Mouse (Mus musculus) forebrain, embryonic 16.5 days (tissue): Measurements from ENCODE around the gene Tomm6. TPM values are rescaled to one million over a fixed set of nuclear protein-coding genes. Genes with fewer than 3 reads are reported as not detected.
"Not testable (repeated sequence)": the region's sequence is repeated elsewhere in the genome, so short reads cannot be mapped to it uniquely, and the experiment has no call there.

Source experiments
- ATAC-seq: fragments of 200-750 bp; cut with Nextera tagmentation; 2 replicates; pipeline ENCODE4 v1.8.0; 2017; ENCODE audit warnings: mild to moderate bottlenecking, moderate library complexity
- H3K27ac ChIP-seq: fragments of 300-500 bp; sonication (generic); 2 replicates; pipeline ENCODE4 v1.5.1; 2014; ENCODE audit warnings: low read length, control low read depth
- H3K27me3 ChIP-seq: fragments of 300-500 bp; sonication (generic); replicated peaks from 2 replicates; pipeline ENCODE4 v1.6.1; 2014; ENCODE audit warnings: low read length; ENCODE audit not compliant: control insufficient read depth, insufficient read depth
- H3K36me3 ChIP-seq: fragments of 300-500 bp; sonication (generic); 2 replicates; pipeline ENCODE4 v1.6.1; 2014; ENCODE audit not compliant: control insufficient read depth, insufficient read depth
- H3K4me1 ChIP-seq: fragments of 300-500 bp; sonication (generic); replicated peaks from 2 replicates; pipeline ENCODE4 v1.6.1; 2014; ENCODE audit warnings: low read length; ENCODE audit not compliant: control insufficient read depth, insufficient read depth
- H3K4me2 ChIP-seq: fragments of 300-500 bp; sonication (generic); 2 replicates; pipeline ENCODE4 v1.6.1; 2014; ENCODE audit warnings: mild to moderate bottlenecking, low read length, control low read depth
- H3K4me3 ChIP-seq: fragments of 300-500 bp; sonication (generic); replicated peaks from 2 replicates; pipeline ENCODE4 v1.5.1; 2014; ENCODE audit warnings: mild to moderate bottlenecking, low read length, control low read depth
- H3K9ac ChIP-seq: fragments of 300-500 bp; sonication (generic); replicated peaks from 2 replicates; pipeline ENCODE4 v1.6.1; 2014; ENCODE audit warnings: low read depth, low read length, control low read depth
- H3K9me3 ChIP-seq: fragments of 300-500 bp; sonication (generic); 2 replicates; pipeline ENCODE4 v1.6.1; 2016; ENCODE audit warnings: low read length; ENCODE audit not compliant: control insufficient read depth
- WGBS: fragments of 180-500 bp; shearing (Covaris S2); extraction: QIAGEN DNeasy Blood & Tissue Kit; methylation state at CpG from one replicate; pipeline ENCODE4 v1.1.7; 2014; 5-methylcytosine and 5-hydroxymethylcytosine counted together
- polyA plus RNA-seq: library from polyadenylated mRNA; unstranded; fragments of >200 nt; fragmentation: Nextera tagmentation; extraction: Ambion mirVana; gene quantifications from 2 replicates; pipeline ENCODE4 v1.2.1, GENCODE M21; 2015

The Tomm6 gene
- polyA plus RNA-seq, 1 experiment from 2014 or later, result 228 TPM

GRCm38 (mm10) chr17:47669166-47669565 is 19.0 kb downstream of the Tomm6 start:
- 33% methylated on average over 4 of the region's 4 CpGs for WGBS
- no peak overlapping the region for H3K27ac ChIP-seq

DNA sequence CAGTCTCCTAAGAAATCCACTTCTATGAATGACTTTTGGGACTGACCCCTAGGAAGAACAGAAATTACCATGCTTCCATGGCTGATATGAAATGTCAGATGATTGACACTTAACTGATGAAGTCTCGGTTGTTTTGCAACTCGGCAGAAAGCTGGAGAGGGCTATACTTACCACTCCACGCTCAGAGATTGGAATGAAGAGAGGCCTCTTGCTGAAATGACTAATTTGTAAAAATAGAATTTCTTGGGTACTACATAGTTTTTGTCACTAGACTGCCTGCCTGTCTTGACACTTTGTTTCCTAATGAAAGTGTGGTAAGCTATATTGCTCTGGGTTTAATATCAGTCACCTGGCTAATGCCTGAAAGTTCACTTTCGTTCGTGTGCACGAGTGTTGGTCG is 23.7 kb downstream of the Tomm6 start:
- 88% methylated on average over 7 of the region's 7 CpGs for WGBS
- Histone ChIP-seq H3K4me3 (no peak overlapping the region), H3K4me2 (no peak overlapping the region), H3K36me3 (no peaks in the 10 kb centered on the region), H3K27me3 (no peaks in the 10 kb centered on the region), H3K9ac (no peak overlapping the region), H3K27ac (no peak overlapping the region), H3K9me3 (no peaks in the 10 kb centered on the region), H3K4me1 (peaks cover 6% of the 10 kb centered on the region)
- ATAC-seq, result no peak

More at GRCm38 (mm10) chr17:47669166-47669565, 19.0 kb downstream of the Tomm6 start:
- no peak overlapping the region for H3K9ac ChIP-seq
- peak; percentile 77 for ATAC-seq
- peaks cover 14% of the 10 kb centered on the region for H3K4me1 ChIP-seq
- no peaks in the 10 kb centered on the region for H3K9me3 ChIP-seq
- H3K27me3 ChIP-seq, result peaks cover 7% of the 10 kb centered on the region; the same call in 1 of the 2 replicates
- H3K36me3 ChIP-seq, result no peaks in the 10 kb centered on the region; the same call in 1 of the 2 replicates
- no peak overlapping the region for H3K4me3 ChIP-seq
- no peak overlapping the region for H3K4me2 ChIP-seq

GRCm38 (mm10) chr17:47663009-47663713 is 25.0 kb downstream of the Tomm6 start:
- H3K4me3 ChIP-seq, result no peak overlapping the region
- no peak overlapping the region for H3K4me2 ChIP-seq
- no peaks in the 10 kb centered on the region for H3K27me3 ChIP-seq
- 20% methylated on average over 9 of the region's 9 CpGs for WGBS
- H3K4me1 ChIP-seq, result no peaks in the 10 kb centered on the region
- no peaks in the 10 kb centered on the region for H3K9me3 ChIP-seq
- ATAC-seq, result peak; percentile 54
- H3K27ac ChIP-seq, result no peak overlapping the region
- no peak overlapping the region for H3K9ac ChIP-seq
- H3K36me3 ChIP-seq, result no peaks in the 10 kb centered on the region

DNA sequence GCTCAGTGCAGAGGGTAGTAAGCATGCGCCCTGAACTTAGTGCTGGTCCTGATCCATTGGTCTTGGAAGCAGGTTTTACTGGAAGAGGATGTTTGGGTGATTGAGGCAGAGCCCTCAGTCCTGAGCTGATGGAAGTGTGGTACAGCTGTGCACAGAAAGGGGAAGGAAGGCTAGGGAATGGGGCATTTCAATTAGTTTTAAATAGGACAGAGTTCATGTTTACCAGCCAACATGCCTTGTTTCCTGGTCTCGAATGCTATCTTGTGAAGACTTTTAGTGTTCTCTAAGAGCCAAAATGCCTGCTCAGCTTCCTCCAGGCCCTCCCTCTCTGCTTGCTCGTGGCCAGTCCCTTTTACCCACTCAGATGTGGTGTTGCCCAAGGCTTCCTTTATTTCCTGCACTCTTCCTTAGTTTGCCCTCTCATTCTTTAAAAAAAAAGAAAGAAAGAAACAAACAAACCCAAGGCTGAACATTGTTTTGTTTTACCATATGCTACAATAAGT is 29.4 kb downstream of the Tomm6 start:
- H3K4me3 ChIP-seq, result no peak overlapping the region
- no peaks in the 10 kb centered on the region for H3K27me3 ChIP-seq
- no peaks in the 10 kb centered on the region for H3K4me1 ChIP-seq
- H3K27ac ChIP-seq, result no peak overlapping the region
- H3K4me2 ChIP-seq, result no peak overlapping the region
- ATAC-seq, result no peak
- 90% methylated on average over 3 of the region's 3 CpGs for WGBS
- H3K9ac ChIP-seq, result no peak overlapping the region
- H3K36me3 ChIP-seq, result no peaks in the 10 kb centered on the region
- no peaks in the 10 kb centered on the region for H3K9me3 ChIP-seq

- H3K27ac ChIP-seq, result no peak overlapping the region
Observed at GRCm38 (mm10) chr17:47657901-47658300, 30.3 kb downstream of the Tomm6 start.

GRCm38 (mm10) chr17:47655697-47656096 is 32.5 kb downstream of the Tomm6 start:
- H3K4me3 ChIP-seq, result no peak overlapping the region
- ATAC-seq, result no peak
- H3K9ac ChIP-seq, result no peak overlapping the region
- no peaks in the 10 kb centered on the region for H3K9me3 ChIP-seq
- H3K27ac ChIP-seq, result no peak overlapping the region
- no peaks in the 10 kb centered on the region for H3K36me3 ChIP-seq
- WGBS, result 84% methylated on average over 5 of the region's 5 CpGs
- H3K4me1 ChIP-seq, result no peaks in the 10 kb centered on the region
- no peaks in the 10 kb centered on the region for H3K27me3 ChIP-seq
- no peak overlapping the region for H3K4me2 ChIP-seq

More at GRCm38 (mm10) chr17:47657901-47658300, 30.3 kb downstream of the Tomm6 start:
- Histone ChIP-seq H3K9ac (no peak overlapping the region), H3K4me1 (no peaks in the 10 kb centered on the region), H3K36me3 (no peaks in the 10 kb centered on the region), H3K4me2 (no peak overlapping the region), H3K9me3 (no peaks in the 10 kb centered on the region), H3K27me3 (no peaks in the 10 kb centered on the region), H3K4me3 (no peak overlapping the region)
- 85% methylated on average over 4 of the region's 4 CpGs for WGBS
- ATAC-seq, result no peak

GRCm38 (mm10) chr17:47654346-47654745 is 33.8 kb downstream of the Tomm6 start:
- H3K4me2 ChIP-seq, H3K27ac ChIP-seq, H3K9me3 ChIP-seq, H3K36me3 ChIP-seq, H3K27me3 ChIP-seq, H3K9ac ChIP-seq, H3K4me1 ChIP-seq, H3K4me3 ChIP-seq, ATAC-seq: not testable (repeated sequence)
- 91% methylated on average over 8 of the region's 8 CpGs for WGBS

DNA sequence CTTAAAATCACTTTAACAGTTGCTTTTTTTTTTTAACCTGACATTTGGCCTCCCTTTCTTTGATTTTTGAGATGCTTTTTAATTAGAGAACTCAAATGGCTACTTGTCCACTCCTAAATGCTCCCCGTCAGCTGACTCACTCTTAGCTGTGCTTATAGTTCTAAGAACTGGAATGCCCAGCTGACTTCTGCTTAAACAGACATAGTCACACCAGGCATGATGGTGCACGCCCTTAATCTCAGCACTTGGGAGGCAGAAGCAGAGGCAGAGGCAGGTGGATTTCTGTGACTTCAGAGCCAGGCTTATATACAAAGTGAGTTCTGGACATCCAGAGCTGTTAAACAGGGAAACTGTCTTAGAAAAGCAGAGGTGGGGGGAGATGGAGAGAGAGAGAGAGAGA is 36.2 kb downstream of the Tomm6 start:
- Histone ChIP-seq H3K4me1 (no peaks in the 10 kb centered on the region), H3K9me3 (no peaks in the 10 kb centered on the region), H3K27ac (no peak overlapping the region), H3K36me3 (peaks cover 6% of the 10 kb centered on the region), H3K4me3 (no peak overlapping the region), H3K27me3 (no peaks in the 10 kb centered on the region), H3K4me2 (no peak overlapping the region), H3K9ac (no peak overlapping the region)
- ATAC-seq, result no peak
- 79% methylated on average over 2 of the region's 2 CpGs for WGBS

- Histone ChIP-seq H3K27ac (no peak overlapping the region), H3K9me3 (no peaks in the 10 kb centered on the region), H3K4me2 (no peak overlapping the region), H3K4me1 (no peaks in the 10 kb centered on the region), H3K36me3 (peaks cover 6% of the 10 kb centered on the region), H3K4me3 (no peak overlapping the region), H3K9ac (no peak overlapping the region), H3K27me3 (no peaks in the 10 kb centered on the region)
- no peak for ATAC-seq
- 21% methylated on average over 4 of the region's 4 CpGs for WGBS
Observed at GRCm38 (mm10) chr17:47648966-47649365, 39.2 kb downstream of the Tomm6 start.
